Mouse (Mus musculus): ENCODE measurements around the gene Acap2.

GRCm38 (mm10) chr16:31043136-31043535 is 157.9 kb downstream of the Acap2 start:
- TF ChIP-seq POLR2A (IDR thresholded peaks at IDR 0.05; ENCODE audit: borderline replicate concordance, extremely low read depth, insufficient read depth, insufficient read length, poor library complexity, severe bottlenecking), result no peak
- no peak for TF ChIP-seq CTCF (IDR thresholded peaks at IDR 0.05; ENCODE audit: borderline replicate concordance, extremely low read depth, insufficient read depth, insufficient read length)

All from brain, embryonic 14.5 days (tissue).